Mouse (Mus musculus) embryonic fibroblast, embryonic 13.5 days (primary cell): ENCODE measurements around the gene Tfap2e.

Experiments used
- CTCF ChIP-seq: IDR thresholded peaks from 2 replicates; pipeline ENCODE4 v1.5.1; 2011; ENCODE audit warnings: mild to moderate bottlenecking, control low read depth, low read length, moderate library complexity, borderline replicate concordance; ENCODE audit not compliant: insufficient read depth
- POLR2A ChIP-seq: IDR thresholded peaks from 2 replicates; pipeline ENCODE4 v1.6.1; 2011; ENCODE audit warnings: low read depth, mild to moderate bottlenecking, control low read depth, low read length, moderate library complexity

DNA sequence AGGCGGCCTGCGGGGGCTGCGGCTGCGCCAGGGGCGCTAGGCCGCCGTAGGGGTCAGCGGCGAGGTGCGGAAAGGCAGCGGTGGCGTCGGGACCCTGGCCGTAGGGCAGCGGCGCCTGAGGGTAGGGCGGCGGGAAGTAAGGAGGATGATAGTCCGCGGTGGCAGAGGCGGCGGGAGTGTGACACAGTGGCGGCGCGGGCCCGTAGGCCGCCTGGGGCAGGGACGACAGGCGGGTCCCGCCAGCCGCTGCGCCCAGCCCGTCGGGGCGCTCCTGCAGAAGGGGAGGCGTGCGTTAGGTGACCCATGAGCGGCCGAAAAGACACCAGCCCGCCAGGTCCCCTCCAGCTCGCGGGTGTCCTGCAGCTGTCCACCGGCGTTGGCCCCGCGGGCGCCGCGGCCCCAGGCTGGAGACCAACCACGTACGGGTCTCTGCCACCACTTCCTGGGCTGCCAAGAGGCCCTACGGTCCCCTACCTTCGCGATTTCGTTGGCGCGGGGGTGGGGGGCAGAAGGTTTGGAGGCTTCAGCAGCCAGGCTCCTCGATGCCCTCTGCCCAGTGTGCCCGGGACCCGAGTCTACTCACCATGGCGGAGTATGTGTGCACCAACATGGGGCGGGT, 549 bp downstream of the Tfap2e start:
- TF ChIP-seq CTCF (no peak), POLR2A (no peak)
